Mouse (Mus musculus) gastrocnemius, postnatal 14 days (tissue): ENCODE measurements around the gene Ipo4. TPM values are rescaled to one million over a fixed set of nuclear protein-coding genes. Genes with fewer than 3 reads are reported as not detected.

Source experiments
- total RNA-seq, 2 experiments: library from RNA; stranded (reverse); gene quantifications; 2 replicates each; pipeline ENCODE4 v1.2.3; 2021

Ipo4 gene
- total RNA-seq, 2 experiments from 2014 or later: 52.5 to 62.0 TPM

Other genes with a start within 250 kb of the Ipo4 start
- 10 to 100 TPM; 30.5 to 40.5 TPM for gene Dhrs4, start 157.2 kb downstream of the Ipo4 start, total RNA-seq
- 1 to 10 TPM in 1 of 2 experiments, under 1 TPM in 1; 0.74 to 1.3 TPM for gene Carmil3, start 145.3 kb downstream of the Ipo4 start, total RNA-seq
- gene Cpne6, start 125.5 kb downstream of the Ipo4 start, total RNA-seq: under 1 TPM in 1 of 2 experiments, not detected in 1; 0.16 TPM
- gene Nrl, start 111.0 kb downstream of the Ipo4 start, total RNA-seq: not detected
- 10 to 100 TPM; 11.5 to 13.8 TPM for gene Pck2, start 95.7 kb downstream of the Ipo4 start, total RNA-seq
- gene Dcaf11, start 76.0 kb downstream of the Ipo4 start, total RNA-seq: 10 to 100 TPM; 76.5 to 87.8 TPM
- gene A730061H03Rik, start 75.6 kb downstream of the Ipo4 start, total RNA-seq: not detected
- gene Fitm1, start 60.3 kb downstream of the Ipo4 start, total RNA-seq: 100 to 1,000 TPM; 415 to 455 TPM
- 10 to 100 TPM; 48.3 to 49.7 TPM for gene Psme1, start 57.8 kb downstream of the Ipo4 start, total RNA-seq
- 10 to 100 TPM; 38.6 to 39.4 TPM for gene Emc9, start 50.7 kb downstream of the Ipo4 start, total RNA-seq
- gene Psme2, start 44.8 kb downstream of the Ipo4 start, total RNA-seq: 10 to 100 TPM; 57.5 to 63.2 TPM
- 10 to 100 TPM in 1 of 2 experiments, 1 to 10 TPM in 1; 9.4 to 11.7 TPM for gene Rnf31, start 44.2 kb downstream of the Ipo4 start, total RNA-seq
- gene Irf9, start 32.4 kb downstream of the Ipo4 start, total RNA-seq: 1 to 10 TPM; 3.9 to 4.8 TPM
- under 1 TPM; 0.53 to 0.72 TPM for gene Rec8, start 17.9 kb downstream of the Ipo4 start, total RNA-seq
- gene Gm49378, start 1.9 kb upstream of the Ipo4 start, total RNA-seq: under 1 TPM; 0.27 to 0.96 TPM
- gene Tm9sf1, start 7.8 kb upstream of the Ipo4 start, total RNA-seq: 10 to 100 TPM; 21.5 TPM
- under 1 TPM; 0.12 to 0.49 TPM for gene Tssk4, start 14.2 kb upstream of the Ipo4 start, total RNA-seq
- gene Mdp1, start 24.6 kb upstream of the Ipo4 start, total RNA-seq: 10 to 100 TPM; 17.8 to 19.7 TPM
- 1 to 10 TPM; 4.0 to 4.3 TPM for gene Gmpr2, start 36.0 kb upstream of the Ipo4 start, total RNA-seq
- 100 to 1,000 TPM; 200 to 201 TPM for gene Nedd8, start 36.2 kb upstream of the Ipo4 start, total RNA-seq
- gene Tinf2, start 45.9 kb upstream of the Ipo4 start, total RNA-seq: 10 to 100 TPM; 10.3 to 11.2 TPM
- under 1 TPM; 0.16 to 0.35 TPM for gene Tgm1, start 78.0 kb upstream of the Ipo4 start, total RNA-seq
- gene Rabggta, start 86.3 kb upstream of the Ipo4 start, total RNA-seq: 1 to 10 TPM; 8.2 to 9.3 TPM
- gene Dhrs1, start 109.7 kb upstream of the Ipo4 start, total RNA-seq: 10 to 100 TPM; 28.5 to 30.2 TPM
- gene Nop9, start 109.7 kb upstream of the Ipo4 start, total RNA-seq: 10 to 100 TPM; 12.1 to 13.9 TPM
- not detected for gene Cideb, start 122.5 kb upstream of the Ipo4 start, total RNA-seq
- gene Ltb4r2, start 125.5 kb upstream of the Ipo4 start, total RNA-seq: under 1 TPM in 1 of 2 experiments, not detected in 1; 0.12 TPM
- gene Ltb4r1, start 130.0 kb upstream of the Ipo4 start, total RNA-seq: under 1 TPM; 0.22 to 0.39 TPM
- gene Adcy4, start 148.1 kb upstream of the Ipo4 start, total RNA-seq: 1 to 10 TPM; 7.1 to 8.6 TPM
- gene Ripk3, start 152.9 kb upstream of the Ipo4 start, total RNA-seq: 1 to 10 TPM; 2.4 to 2.6 TPM
- 1 to 10 TPM; 7.4 to 7.5 TPM for gene Nfatc4, start 187.2 kb upstream of the Ipo4 start, total RNA-seq
- 1 to 10 TPM; 7.2 to 7.5 TPM for gene Nynrin, start 218.1 kb upstream of the Ipo4 start, total RNA-seq
- under 1 TPM; 0.11 to 0.12 TPM for gene Cbln3, start 248.4 kb upstream of the Ipo4 start, total RNA-seq
- 1 to 10 TPM; 7.1 to 8.2 TPM for gene Khnyn, start 249.0 kb upstream of the Ipo4 start, total RNA-seq